Mouse (Mus musculus): ENCODE results near the gene Mars. TPM values are rescaled to one million over a fixed set of nuclear protein-coding genes. Genes with fewer than 3 reads are reported as not detected.

Mars gene
- total and polyA plus RNA-seq, 3 experiments = 147 to 195 TPM; not detected in 1

GRCm38 (mm10) chr10:127285644-127286043 lies 25.9 kb downstream of the Mars start:
- Histone ChIP-seq H3K9ac (ENCODE audit: control insufficient read depth, low read depth, low read length, poor library complexity, severe bottlenecking) (no peak overlapping the region), H3K36me3 (ENCODE audit: control insufficient read depth in 1 of 2, insufficient read depth in 2 of 2, low read length in 2 of 2) (peaks cover 0 to 6% of the 10 kb centered on the region in 2 experiments; a peak in 2 of 4 replicates), H3K4me3 (ENCODE audit: control insufficient read depth in 1 of 2, insufficient read depth in 1 of 2, low read depth in 2 of 2, low read length in 2 of 2) (no peak overlapping the region), H3K4me1 (ENCODE audit: control insufficient read depth in 1 of 2, insufficient read depth in 2 of 2, low read length in 2 of 2) (peaks cover 0 to 9% of the 10 kb centered on the region in 2 experiments; a peak in 2 of 4 replicates), H3K27ac (ENCODE audit: control insufficient read depth, low read depth, low read length) (no peak overlapping the region), H3K9me3 (replicated peaks; ENCODE audit: insufficient read depth, low read length) (no peaks in the 10 kb centered on the region), H3K27me3 (ENCODE audit: control insufficient read depth in 1 of 2, insufficient read depth in 2 of 2, low read length in 2 of 2) (no peaks in the 10 kb centered on the region), H3K79me2 (ENCODE audit: control insufficient read depth, insufficient read depth, low read length, poor library complexity) (peaks cover 43% of the 10 kb centered on the region)
- no peak for TF ChIP-seq TCF12 (IDR thresholded peaks at IDR 0.05; ENCODE audit: low read depth, low read length)
- TF ChIP-seq RCOR1 (IDR thresholded peaks at IDR 0.05; ENCODE audit: low read depth, low read length) = no peak
- TF ChIP-seq POLR2AphosphoS5 (IDR thresholded peaks at IDR 0.05; ENCODE audit: borderline replicate concordance, low read depth, low read length) = 0 out of 2 replicates have a peak, but pooled peaks have one; percentile 0
- DNase-seq (ENCODE audit: low read depth, low spot score) = no peak

DNA sequence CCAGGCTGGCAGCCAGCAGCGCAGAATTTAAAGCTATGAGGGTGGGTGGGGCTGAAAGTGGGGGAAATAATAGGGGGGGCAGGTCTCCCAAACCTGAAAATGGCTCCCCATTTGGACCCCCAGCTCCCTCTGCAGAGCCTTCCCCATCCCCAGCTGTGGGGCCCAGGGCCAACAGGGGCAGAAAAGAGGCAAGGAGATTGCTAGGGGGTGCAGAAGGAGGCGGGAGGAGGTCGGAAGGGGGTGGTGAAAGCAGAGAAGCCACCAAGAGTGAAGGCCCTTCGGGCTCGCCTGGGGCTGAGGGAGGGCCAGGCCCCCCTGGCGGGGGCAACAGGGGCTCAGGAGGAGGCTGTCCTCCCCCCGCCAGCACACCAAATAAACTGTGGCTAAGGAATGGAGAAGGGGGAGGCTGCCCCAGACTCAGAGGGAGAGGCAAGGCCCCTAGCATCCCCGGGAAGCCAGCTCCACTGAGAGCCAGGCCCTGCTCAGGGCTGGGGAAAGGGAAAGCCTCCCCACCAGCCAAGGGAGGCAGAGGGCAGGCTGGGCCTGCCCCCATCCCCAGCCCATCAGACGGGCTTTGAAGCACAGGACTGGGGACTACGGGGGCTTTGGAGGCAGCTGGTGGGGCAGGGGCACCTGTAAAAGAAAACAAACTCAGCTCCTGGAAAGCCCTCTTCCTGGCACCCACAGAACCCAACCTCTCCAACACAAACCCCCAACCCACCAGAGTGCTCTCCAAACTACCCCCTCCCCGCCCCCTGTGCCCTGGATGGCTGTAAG lies 26.7 kb downstream of the Mars start:
- TF ChIP-seq POLR2A (IDR thresholded peaks at IDR 0.05; ENCODE audit: control insufficient read depth in 1 of 2, insufficient read depth in 1 of 2, low read depth in 1 of 2, low read length in 2 of 2, poor library complexity in 1 of 2) (peak in 1 of 2 experiments; percentile 8; a peak in 1 of 4 replicates), EP300 (IDR thresholded peaks at IDR 0.05; ENCODE audit: low read depth in 1 of 2, low read length in 2 of 2) (no peak)
- Histone ChIP-seq H3K9ac (ENCODE audit: control insufficient read depth, low read depth, low read length, poor library complexity, severe bottlenecking) (no peak overlapping the region), H3K9me3 (replicated peaks; ENCODE audit: insufficient read depth, low read length) (no peaks in the 10 kb centered on the region), H3K27me3 (ENCODE audit: control insufficient read depth in 1 of 2, insufficient read depth in 2 of 2, low read length in 2 of 2) (no peaks in the 10 kb centered on the region), H3K4me3 (ENCODE audit: control insufficient read depth in 1 of 2, insufficient read depth in 1 of 2, low read depth in 2 of 2, low read length in 2 of 2) (no peak overlapping the region), H3K27ac (ENCODE audit: control insufficient read depth, low read depth, low read length) (no peak overlapping the region), H3K79me2 (ENCODE audit: control insufficient read depth, insufficient read depth, low read length, poor library complexity) (peaks cover 41% of the 10 kb centered on the region), H3K4me1 (ENCODE audit: control insufficient read depth in 1 of 2, insufficient read depth in 2 of 2, low read length in 2 of 2) (peaks cover 0 to 7% of the 10 kb centered on the region in 2 experiments; a peak in 2 of 4 replicates), H3K36me3 (ENCODE audit: control insufficient read depth in 1 of 2, insufficient read depth in 2 of 2, low read length in 2 of 2) (peaks cover 4% of the 10 kb centered on the region in 2 experiments; a peak in 3 of 4 replicates)
- DNase-seq (ENCODE audit: low read depth, low spot score) = no peak

DNA sequence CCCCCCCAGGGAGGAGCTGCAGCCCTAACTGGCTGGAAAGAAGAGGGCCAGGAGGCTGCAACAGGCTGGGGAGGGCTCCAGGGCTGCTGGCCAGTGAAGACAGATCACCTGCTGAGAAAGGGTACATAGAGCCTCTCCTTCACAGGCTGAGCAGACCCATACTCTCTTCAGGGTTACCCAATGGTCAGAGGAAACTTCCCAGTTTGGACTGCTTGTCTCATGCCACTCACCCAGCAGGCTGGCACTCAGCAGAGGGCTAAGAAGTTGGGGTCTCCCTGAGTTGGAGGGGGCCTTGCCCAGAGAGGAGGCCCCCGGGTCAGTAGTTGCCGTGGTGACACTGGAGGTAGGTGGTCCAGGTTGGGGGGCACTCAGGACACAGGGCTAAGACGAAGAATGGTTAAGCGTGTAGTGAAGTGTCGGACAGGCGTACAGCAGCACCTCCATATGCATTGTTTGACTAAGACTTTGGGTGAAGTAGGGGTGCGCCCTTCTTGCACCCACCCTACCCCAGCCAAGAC lies 27.4 kb downstream of the Mars start:
- Histone ChIP-seq H3K9ac (ENCODE audit: control insufficient read depth, low read depth, low read length, poor library complexity, severe bottlenecking) (no peak overlapping the region), H3K27ac (ENCODE audit: control insufficient read depth, low read depth, low read length) (no peak overlapping the region), H3K36me3 (ENCODE audit: control insufficient read depth in 1 of 2, insufficient read depth in 2 of 2, low read length in 2 of 2) (peaks cover 4 to 6% of the 10 kb centered on the region in 2 experiments; a peak in 3 of 4 replicates), H3K4me3 (ENCODE audit: control insufficient read depth in 1 of 2, insufficient read depth in 1 of 2, low read depth in 2 of 2, low read length in 2 of 2) (no peak overlapping the region), H3K9me3 (replicated peaks; ENCODE audit: insufficient read depth, low read length) (no peaks in the 10 kb centered on the region), H3K27me3 (ENCODE audit: control insufficient read depth in 1 of 2, insufficient read depth in 2 of 2, low read length in 2 of 2) (no peaks in the 10 kb centered on the region), H3K4me1 (ENCODE audit: control insufficient read depth in 1 of 2, insufficient read depth in 2 of 2, low read length in 2 of 2) (peaks cover 0 to 4% of the 10 kb centered on the region in 2 experiments; a peak in 1 of 4 replicates), H3K79me2 (ENCODE audit: control insufficient read depth, insufficient read depth, low read length, poor library complexity) (peaks cover 38% of the 10 kb centered on the region)
- TF ChIP-seq POLR2A (IDR thresholded peaks at IDR 0.05; ENCODE audit: control insufficient read depth in 1 of 2, insufficient read depth in 1 of 2, low read depth in 1 of 2, low read length in 2 of 2, poor library complexity in 1 of 2) (peak in 1 of 2 experiments; percentile 29; a peak in 1 of 4 replicates), BHLHE40 (IDR thresholded peaks at IDR 0.05; ENCODE audit: borderline replicate concordance, low read depth, low read length) (no peak)
- DNase-seq (ENCODE audit: low read depth, low spot score) = no peak
